Mouse (Mus musculus) ES-Bruce4 (cell line): ENCODE measurements around the gene Mpzl3.

Source experiments
- CTCF ChIP-seq: IDR thresholded peaks from one replicate; pipeline ENCODE4 v1.8.1; 2011; ENCODE audit warnings: low read depth, low read length
- EP300 ChIP-seq: IDR thresholded peaks from 2 replicates; pipeline ENCODE4 v1.6.1; 2011; ENCODE audit warnings: low read depth, low read length; ENCODE audit not compliant: insufficient read depth

GRCm38 (mm10) chr9:45030341-45030740 lies 24.6 kb upstream of the Mpzl3 start:
- no peak for TF ChIP-seq EP300
- no peak for TF ChIP-seq CTCF
